Mouse (Mus musculus): ENCODE measurements at regions not wholly inside any gene's neighbourhood (a gene's known extent, or its start where the extent isn't known, plus 50 kb on each side); places are given as distances from the start of the nearest gene placed in this dataset.

DNA sequence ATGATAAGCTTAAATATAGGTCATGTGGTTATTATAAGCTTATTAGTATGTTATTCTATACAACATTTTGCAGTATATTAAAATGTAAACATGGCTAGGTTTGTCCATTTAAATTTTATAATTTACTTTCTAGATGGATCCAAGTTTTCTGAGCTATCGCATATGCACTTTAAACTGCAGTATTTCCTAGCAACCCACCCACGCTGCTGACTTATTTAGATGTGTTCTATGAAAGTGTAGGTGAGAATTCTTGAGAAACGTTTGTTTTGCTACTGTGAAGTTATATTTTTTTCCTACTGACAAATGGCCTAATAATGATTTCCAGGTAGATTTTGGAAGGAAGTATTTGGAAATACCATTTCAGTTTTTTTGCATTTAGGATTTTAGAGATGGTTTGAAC, 308.0 kb downstream of the Gbe1 start:
- no peaks in the 10 kb centered on the region for H3K4me1 ChIP-seq (ENCODE audit: control insufficient read depth, insufficient read depth, low read depth, low read length)
- ATAC-seq: no peak
- no peak overlapping the region for H3K9ac ChIP-seq (ENCODE audit: low read depth, low read length)
- WGBS: 92% methylated on average over 3 of the region's 3 CpGs
- H3K9me3 ChIP-seq (ENCODE audit: control insufficient read depth, low read length): no peaks in the 10 kb centered on the region
- no peaks in the 10 kb centered on the region for H3K36me3 ChIP-seq (ENCODE audit: control insufficient read depth, insufficient read depth, low read length)
- no peak overlapping the region for H3K27ac ChIP-seq (ENCODE audit: low read depth, low read length)
- no peak overlapping the region for H3K4me3 ChIP-seq (ENCODE audit: low read length)
- no peaks in the 10 kb centered on the region for H3K27me3 ChIP-seq (replicated peaks; ENCODE audit: control insufficient read depth, insufficient read depth, low read length)
- no peak overlapping the region for H3K4me2 ChIP-seq (ENCODE audit: low read length)

DNA sequence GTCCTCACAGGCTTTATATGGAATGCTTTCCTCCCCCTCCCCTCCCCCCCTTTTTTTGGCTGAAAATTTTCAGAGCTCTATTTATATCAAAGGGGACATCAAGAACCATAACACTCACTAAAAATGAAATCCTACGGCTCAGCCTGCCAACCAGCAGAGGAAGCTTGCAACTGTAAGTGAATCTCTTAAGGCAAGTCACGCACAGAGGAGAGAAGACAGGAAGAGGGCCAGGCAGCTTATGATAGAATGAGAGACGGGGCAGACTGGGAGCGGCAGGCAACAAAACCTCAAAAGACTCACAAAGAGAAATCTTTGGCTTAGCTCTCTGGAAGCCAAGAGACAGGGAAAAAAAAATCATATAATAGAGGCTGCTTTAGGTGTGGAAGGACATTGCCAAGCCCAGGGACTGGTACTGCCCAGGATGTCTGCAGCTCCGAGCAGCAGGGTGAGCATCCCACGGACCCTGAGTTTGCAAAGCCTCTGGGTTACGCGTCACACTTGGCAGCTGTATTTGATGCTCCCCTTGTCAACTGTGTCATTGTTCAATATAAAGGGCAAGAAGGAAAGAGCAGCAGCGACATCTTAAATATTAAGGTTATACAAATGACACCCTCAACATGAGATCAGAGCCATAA, 330.0 kb downstream of the Gbe1 start:
- ATAC-seq: peak; percentile 61; the same call in 1 of the 2 replicates
- Histone ChIP-seq H3K27ac (ENCODE audit: low read depth, low read length) (no peak overlapping the region), H3K36me3 (ENCODE audit: control insufficient read depth, insufficient read depth, low read length) (no peaks in the 10 kb centered on the region), H3K9me3 (ENCODE audit: control insufficient read depth, low read length) (no peaks in the 10 kb centered on the region), H3K4me2 (ENCODE audit: low read length) (peak overlapping the region; percentile 25; the same call in 1 of the 2 replicates), H3K9ac (ENCODE audit: low read depth, low read length) (no peak overlapping the region), H3K4me1 (ENCODE audit: control insufficient read depth, insufficient read depth, low read depth, low read length) (no peaks in the 10 kb centered on the region), H3K4me3 (ENCODE audit: low read length) (no peak overlapping the region), H3K27me3 (replicated peaks; ENCODE audit: control insufficient read depth, insufficient read depth, low read length) (no peaks in the 10 kb centered on the region)
- WGBS: 66% methylated on average over 9 of the region's 9 CpGs

DNA sequence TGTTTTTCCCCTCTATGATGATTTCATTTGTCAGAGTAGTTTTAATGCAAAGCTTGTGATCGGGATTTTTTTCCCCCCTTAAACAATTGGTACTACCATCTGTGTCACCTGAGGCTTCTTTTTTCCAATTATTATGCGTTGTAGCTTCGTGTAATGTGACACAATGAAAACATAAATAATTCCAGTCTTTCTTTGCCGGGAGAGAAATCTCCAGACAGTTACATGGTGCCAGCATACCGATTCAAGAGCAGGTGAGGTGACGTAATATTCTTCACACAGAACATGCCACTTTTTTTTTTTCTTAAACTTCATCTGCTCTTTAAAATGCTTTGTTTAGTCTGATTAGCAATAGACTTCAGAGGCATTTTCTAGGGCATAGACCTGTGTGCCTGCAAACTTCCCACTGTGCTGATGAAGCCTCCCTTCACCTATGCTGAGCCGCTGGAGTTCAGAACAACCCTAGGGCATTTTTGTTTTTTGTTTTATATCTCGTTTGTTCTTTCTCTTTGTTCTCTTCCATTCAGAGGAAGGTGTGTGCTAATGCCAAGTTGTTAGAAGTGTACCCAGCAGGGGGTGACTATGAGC, 331.0 kb downstream of the Gbe1 start:
- Histone ChIP-seq H3K36me3 (ENCODE audit: control insufficient read depth, insufficient read depth, low read length) (no peaks in the 10 kb centered on the region), H3K4me2 (ENCODE audit: low read length) (no peak overlapping the region), H3K4me3 (ENCODE audit: low read length) (no peak overlapping the region), H3K4me1 (ENCODE audit: control insufficient read depth, insufficient read depth, low read depth, low read length) (no peaks in the 10 kb centered on the region), H3K9ac (ENCODE audit: low read depth, low read length) (no peak overlapping the region), H3K27ac (ENCODE audit: low read depth, low read length) (no peak overlapping the region), H3K9me3 (ENCODE audit: control insufficient read depth, low read length) (no peaks in the 10 kb centered on the region), H3K27me3 (replicated peaks; ENCODE audit: control insufficient read depth, insufficient read depth, low read length) (no peaks in the 10 kb centered on the region)
- ATAC-seq: no peak
- WGBS: 45% methylated on average over 8 of the region's 8 CpGs

- Histone ChIP-seq H3K27ac (ENCODE audit: low read depth, low read length) (no peak overlapping the region), H3K36me3 (ENCODE audit: control insufficient read depth, insufficient read depth, low read length) (no peaks in the 10 kb centered on the region), H3K9ac (ENCODE audit: low read depth, low read length) (no peak overlapping the region), H3K4me1 (ENCODE audit: control insufficient read depth, insufficient read depth, low read depth, low read length) (no peaks in the 10 kb centered on the region), H3K9me3 (ENCODE audit: control insufficient read depth, low read length) (no peaks in the 10 kb centered on the region), H3K4me3 (ENCODE audit: low read length) (no peak overlapping the region), H3K4me2 (ENCODE audit: low read length) (no peak overlapping the region), H3K27me3 (replicated peaks; ENCODE audit: control insufficient read depth, insufficient read depth, low read length) (no peaks in the 10 kb centered on the region)
- ATAC-seq: peak; percentile 73
- WGBS: 58% methylated on average over 6 of the region's 6 CpGs
These were observed 340.8 kb downstream of the Gbe1 start for GRCm38 (mm10) chr16:70654429-70655081.

GRCm38 (mm10) chr16:70689826-70690225, 376.1 kb downstream of the Gbe1 start:
- Histone ChIP-seq H3K27ac (ENCODE audit: low read depth, low read length) (no peak overlapping the region), H3K9me3 (ENCODE audit: control insufficient read depth, low read length) (no peaks in the 10 kb centered on the region), H3K27me3 (replicated peaks; ENCODE audit: control insufficient read depth, insufficient read depth, low read length) (no peaks in the 10 kb centered on the region), H3K4me1 (ENCODE audit: control insufficient read depth, insufficient read depth, low read depth, low read length) (no peaks in the 10 kb centered on the region), H3K4me2 (ENCODE audit: low read length) (no peak overlapping the region), H3K4me3 (ENCODE audit: low read length) (no peak overlapping the region), H3K36me3 (ENCODE audit: control insufficient read depth, insufficient read depth, low read length) (no peaks in the 10 kb centered on the region), H3K9ac (ENCODE audit: low read depth, low read length) (no peak overlapping the region)
- WGBS: 67% methylated on average over 6 of the region's 6 CpGs
- no peak for ATAC-seq

DNA sequence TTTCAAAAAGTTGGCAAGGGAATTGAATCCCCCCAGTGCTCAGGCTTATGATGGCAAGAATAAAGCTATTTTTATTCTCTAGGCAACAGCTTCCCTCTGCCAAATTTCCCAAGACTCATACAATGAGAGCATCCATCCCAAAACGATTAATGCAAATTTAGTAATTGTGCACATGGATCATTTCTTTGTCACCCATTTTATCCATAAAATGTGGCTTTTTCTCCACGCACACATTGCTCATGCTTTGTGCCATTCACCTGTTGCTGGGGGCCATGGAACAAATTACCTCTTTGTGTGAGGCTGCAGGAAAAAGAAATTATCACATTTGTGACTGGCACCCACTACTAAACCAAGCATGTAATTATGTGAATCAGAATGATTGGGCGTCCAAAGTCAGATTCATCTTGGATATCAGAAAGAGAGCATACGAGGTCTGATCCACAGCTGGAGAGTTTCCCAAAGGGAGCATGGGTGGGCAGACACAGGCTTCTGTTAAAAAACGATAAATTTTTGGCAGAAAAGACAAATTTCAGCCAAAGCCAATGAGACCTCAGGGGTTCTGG, 411.1 kb downstream of the Gbe1 start:
- Histone ChIP-seq H3K4me2 (ENCODE audit: low read length) (no peak overlapping the region), H3K4me3 (ENCODE audit: low read length) (no peak overlapping the region), H3K36me3 (ENCODE audit: control insufficient read depth, insufficient read depth, low read length) (no peaks in the 10 kb centered on the region), H3K27ac (ENCODE audit: low read depth, low read length) (no peak overlapping the region), H3K9me3 (ENCODE audit: control insufficient read depth, low read length) (no peaks in the 10 kb centered on the region), H3K9ac (ENCODE audit: low read depth, low read length) (no peak overlapping the region), H3K27me3 (replicated peaks; ENCODE audit: control insufficient read depth, insufficient read depth, low read length) (no peaks in the 10 kb centered on the region; the same call in 1 of the 2 replicates), H3K4me1 (ENCODE audit: control insufficient read depth, insufficient read depth, low read depth, low read length) (no peaks in the 10 kb centered on the region)
- peak; percentile 90 for ATAC-seq
- 18% methylated on average over 5 of the region's 5 CpGs for WGBS

- no peak overlapping the region for H3K4me3 ChIP-seq (ENCODE audit: low read length)
- H3K4me2 ChIP-seq (ENCODE audit: low read length): no peak overlapping the region
- ATAC-seq: peak; percentile 81
- H3K27me3 ChIP-seq (replicated peaks; ENCODE audit: control insufficient read depth, insufficient read depth, low read length): no peaks in the 10 kb centered on the region; the same call in 1 of the 2 replicates
- H3K9ac ChIP-seq (ENCODE audit: low read depth, low read length): no peak overlapping the region
- no peak overlapping the region for H3K27ac ChIP-seq (ENCODE audit: low read depth, low read length)
- no peaks in the 10 kb centered on the region for H3K36me3 ChIP-seq (ENCODE audit: control insufficient read depth, insufficient read depth, low read length)
- no peaks in the 10 kb centered on the region for H3K4me1 ChIP-seq (ENCODE audit: control insufficient read depth, insufficient read depth, low read depth, low read length)
- WGBS: 14% methylated on average over 6 of the region's 6 CpGs
- no peaks in the 10 kb centered on the region for H3K9me3 ChIP-seq (ENCODE audit: control insufficient read depth, low read length)
These were observed 411.6 kb downstream of the Gbe1 start for GRCm38 (mm10) chr16:70725291-70725801.

DNA sequence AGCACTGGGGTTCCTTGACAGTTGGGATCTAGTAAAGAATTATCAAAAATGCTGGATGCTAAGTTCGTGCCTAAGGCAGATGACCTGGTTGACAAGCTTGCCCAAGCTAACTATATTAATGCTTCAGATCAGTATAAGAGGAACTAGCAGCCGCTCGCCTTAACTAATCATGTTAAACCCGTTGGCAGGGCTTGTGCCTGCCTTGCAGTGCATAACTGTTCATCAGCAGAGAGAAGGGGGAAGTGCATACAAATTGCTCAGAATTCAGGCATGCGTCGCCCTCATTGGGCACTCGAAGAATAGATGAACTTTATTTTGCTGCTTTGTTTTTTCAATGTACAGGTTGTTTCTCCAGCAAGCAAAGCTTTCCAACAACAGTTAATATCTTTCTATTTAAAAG, 419.3 kb downstream of the Gbe1 start:
- Histone ChIP-seq H3K4me1 (ENCODE audit: control insufficient read depth, insufficient read depth, low read depth, low read length) (no peaks in the 10 kb centered on the region), H3K27me3 (replicated peaks; ENCODE audit: control insufficient read depth, insufficient read depth, low read length) (no peaks in the 10 kb centered on the region), H3K9ac (ENCODE audit: low read depth, low read length) (no peak overlapping the region), H3K4me2 (ENCODE audit: low read length) (no peak overlapping the region), H3K9me3 (ENCODE audit: control insufficient read depth, low read length) (no peaks in the 10 kb centered on the region), H3K36me3 (ENCODE audit: control insufficient read depth, insufficient read depth, low read length) (no peaks in the 10 kb centered on the region), H3K4me3 (ENCODE audit: low read length) (no peak overlapping the region), H3K27ac (ENCODE audit: low read depth, low read length) (no peak overlapping the region)
- no peak for ATAC-seq
- 74% methylated on average over 7 of the region's 7 CpGs for WGBS

DNA sequence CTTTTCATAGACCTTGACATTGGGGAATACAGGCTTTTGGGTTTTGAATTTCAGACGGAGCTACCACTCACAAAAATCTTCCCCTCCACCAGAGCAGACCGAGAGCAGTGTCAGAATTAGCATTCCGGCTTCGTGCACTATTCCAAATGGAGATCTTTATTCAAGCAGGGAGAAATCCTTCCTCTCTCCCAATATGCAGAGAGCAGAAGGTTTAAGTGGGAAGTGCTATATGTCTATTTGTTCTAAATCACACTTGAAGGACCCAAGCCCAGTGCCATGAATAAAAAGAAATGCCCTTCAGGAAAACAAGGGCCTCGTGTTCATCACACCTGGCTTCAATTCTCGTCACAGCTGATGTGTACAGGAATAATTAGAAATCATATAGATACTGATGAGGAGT, 426.3 kb downstream of the Gbe1 start:
- no peak overlapping the region for H3K4me3 ChIP-seq (ENCODE audit: low read length)
- H3K27me3 ChIP-seq (replicated peaks; ENCODE audit: control insufficient read depth, insufficient read depth, low read length): no peaks in the 10 kb centered on the region
- no peak overlapping the region for H3K27ac ChIP-seq (ENCODE audit: low read depth, low read length)
- H3K9ac ChIP-seq (ENCODE audit: low read depth, low read length): no peak overlapping the region
- no peak for ATAC-seq
- H3K9me3 ChIP-seq (ENCODE audit: control insufficient read depth, low read length): no peaks in the 10 kb centered on the region
- H3K36me3 ChIP-seq (ENCODE audit: control insufficient read depth, insufficient read depth, low read length): no peaks in the 10 kb centered on the region
- 74% methylated on average over 6 of the region's 6 CpGs for WGBS
- H3K4me2 ChIP-seq (ENCODE audit: low read length): no peak overlapping the region
- no peaks in the 10 kb centered on the region for H3K4me1 ChIP-seq (ENCODE audit: control insufficient read depth, insufficient read depth, low read depth, low read length)

All from hindbrain, embryonic 16.5 days (tissue).